16 mouse cellular contexts compared by ENCODE assay signal in the genomic region with DNA sequence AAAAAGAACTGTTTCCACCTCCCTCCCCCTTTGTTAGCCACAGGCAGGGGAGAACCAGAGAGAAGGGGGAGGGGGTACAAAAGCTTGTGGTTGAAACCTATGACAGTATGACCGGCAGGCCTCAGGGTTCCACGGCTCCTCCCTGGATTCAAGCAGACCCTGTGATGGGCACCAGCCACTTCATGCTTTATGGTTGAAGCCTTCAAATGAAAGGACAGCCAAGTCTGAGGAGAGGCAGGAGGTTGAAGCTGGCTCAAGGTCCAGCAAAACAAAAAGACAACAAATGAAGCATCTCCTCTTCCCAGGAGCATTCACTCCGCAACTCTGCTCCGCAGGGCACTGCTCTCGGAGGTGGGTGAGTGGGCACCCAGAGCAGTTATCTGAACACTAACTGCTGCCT. TPM values are rescaled to one million over a fixed set of nuclear protein-coding genes. Genes with fewer than 3 reads are reported as not detected.
A peak's percentile ranks its signal among the peaks of the same experiment; 100 is the strongest.
DNase-seq lines count a peak whose midpoint lies in the region; ATAC-seq and TF ChIP-seq lines count a peak whose summit lies in the region.
"Had no signal": no experiment of that assay in that cellular context is flagged by ENCODE, and none has a peak within 500 bp of the region (broad histone marks: within the 10 kb centered on the region; RNA-seq: fewer than 3 reads in every experiment).

No protein-coding gene starts in this region.

- H3K4me1 ChIP-seq in heart, adult 2 months (ENCODE audit: control insufficient read depth, insufficient read depth, low read length) = peaks cover 3% of the 10 kb centered on the region
- peaks cover 13% of the 10 kb centered on the region for H3K4me1 ChIP-seq in kidney, embryonic 15.5 days
- 0 out of 2 replicates have a peak, but pooled peaks cover 2% of the 10 kb centered on the region for H3K4me1 ChIP-seq in kidney, embryonic 14.5 days (ENCODE audit: control insufficient read depth, insufficient read depth, low read length)
- H3K4me1 ChIP-seq in CH12.LX (ENCODE audit: control insufficient read depth in 1 of 2, insufficient read depth in 2 of 2) (peaks cover 6 to 16% of the 10 kb centered on the region in 2 experiments), ES-E14 (ENCODE audit: control insufficient read depth in 2 of 2, insufficient read depth in 2 of 2, low read length in 2 of 2, poor library complexity in 1 of 2) (peaks cover 10 to 37% of the 10 kb centered on the region in 2 experiments)
- H3K4me1 ChIP-seq: liver, embryonic 15.5 days had no signal

- intact Hi-C loops in heart, adult 2 months (cut with DNase I) = no loop called here
- intact Hi-C loops in heart, postnatal 25 days (cut with DNase I) = no loop called here

- 72% methylated on average over 5 of the region's 5 CpGs for WGBS in heart, adult 2 months
- 73% methylated on average over 5 of the region's 5 CpGs for WGBS in kidney, embryonic 15.5 days
- WGBS in kidney, embryonic 14.5 days = 77% methylated on average over 5 of the region's 5 CpGs

- peaks cover 9% of the 10 kb centered on the region for H3K36me3 ChIP-seq in heart, adult 2 months (ENCODE audit: control insufficient read depth, insufficient read depth, low read length)
- H3K36me3 ChIP-seq in kidney, embryonic 15.5 days = peaks cover 84% of the 10 kb centered on the region
- peaks cover 53% of the 10 kb centered on the region for H3K36me3 ChIP-seq in kidney, embryonic 14.5 days (ENCODE audit: control insufficient read depth, insufficient read depth, low read length)
- H3K36me3 ChIP-seq in CH12.LX (replicated peaks in 1 of 2; ENCODE audit: control insufficient read depth in 1 of 2, insufficient read depth in 1 of 2, low read length in 1 of 2) (peaks cover 30 to 68% of the 10 kb centered on the region in 2 experiments), ES-E14 (ENCODE audit: control insufficient read depth, insufficient read depth, low read length, poor library complexity, severe bottlenecking) (peaks cover 27% of the 10 kb centered on the region)

- no peak for DNase-seq in heart, adult 2 months
- no peak for DNase-seq in heart, postnatal 25 days (ENCODE audit: low spot score)
- DNase-seq in CH12.LX (ENCODE audit: extremely low read depth) (peak; percentile 47), ES-E14 (ENCODE audit: low read depth, low spot score) (no peak)
- no peak for DNase-seq in urinary bladder, adult 2 months (ENCODE audit: low spot score)
- DNase-seq: right cerebral cortex, postnatal 14 days had no signal

- no peak for TF ChIP-seq EP300 in heart, adult 2 months (IDR thresholded peaks at IDR 0.05; ENCODE audit: insufficient read depth, low read depth, low read length)
- no peak for TF ChIP-seq EP300 in CH12.LX (IDR thresholded peaks at IDR 0.05; ENCODE audit: low read length)

- TF ChIP-seq RAD21 in CH12.LX (IDR thresholded peaks at IDR 0.05; ENCODE audit: low read depth, low read length) = no peak

- no peaks in the 10 kb centered on the region for H3K9me3 ChIP-seq in kidney, embryonic 15.5 days (replicated peaks)
- H3K9me3 ChIP-seq in kidney, embryonic 14.5 days (ENCODE audit: control insufficient read depth, low read length) = no peaks in the 10 kb centered on the region
- no peaks in the 10 kb centered on the region for H3K9me3 ChIP-seq in CH12.LX (replicated peaks; ENCODE audit: low read length)
- no peaks in the 10 kb centered on the region for H3K9me3 ChIP-seq in ES-E14 (ENCODE audit: control insufficient read depth, insufficient read depth, low read depth, low read length)
- H3K9me3 ChIP-seq: embryonic facial prominence, embryonic 10.5 days; liver, embryonic 15.5 days had no signal

- no peaks in the 10 kb centered on the region for H3K79me2 ChIP-seq in heart, adult 2 months (replicated peaks; ENCODE audit: control insufficient read depth, insufficient read depth, low read length)
- no peaks in the 10 kb centered on the region for H3K79me2 ChIP-seq in CH12.LX (replicated peaks; ENCODE audit: control insufficient read depth, extremely low read depth, insufficient read depth, poor library complexity, severe bottlenecking)

- ATAC-seq in kidney, embryonic 15.5 days (replicated peaks; ENCODE audit: low FRiP score) = no peak
- ATAC-seq in kidney, embryonic 14.5 days (ENCODE audit: low FRiP score, low TSS enrichment) = no peak

- no peak overlapping the region for H3K4me3 ChIP-seq in heart, adult 2 months
- H3K4me3 ChIP-seq in kidney, embryonic 15.5 days (replicated peaks) = no peak overlapping the region
- H3K4me3 ChIP-seq in kidney, embryonic 14.5 days (ENCODE audit: low read length) = no peak overlapping the region
- H3K4me3 ChIP-seq in CH12.LX (replicated peaks in 1 of 3; ENCODE audit: low read depth in 2 of 3, low read length in 2 of 3, poor library complexity in 1 of 3) (no peak overlapping the region), ES-E14 (ENCODE audit: insufficient read depth in 1 of 2, low read depth in 1 of 2, low read length in 2 of 2, poor library complexity in 1 of 2, severe bottlenecking in 1 of 2) (no peak overlapping the region)
- H3K4me3 ChIP-seq: embryonic facial prominence, embryonic 10.5 days; liver, embryonic 15.5 days; myocyte had no signal

- in situ Hi-C loops in CH12.LX (cut with MboI; ENCODE audit: low pct_ligation_motif_present, low pct_unique_long_range_greater_than_20kb, low sequenced_read_pairs) (no loop called here), ES-E14 (cut with MboI; ENCODE audit: low sequenced_read_pairs in 2 of 2, unreplicated experiment in 2 of 2) (no loop called here)

- dilution Hi-C loops in CH12.LX (cut with MboI; ENCODE audit: extremely low pct_ligation_motif_present, extremely low pct_unique_long_range_greater_than_20kb, low sequenced_read_pairs) = no loop called here

- no peak overlapping the region for H3K9ac ChIP-seq in heart, adult 2 months (ENCODE audit: low read depth, low read length)
- no peak overlapping the region for H3K9ac ChIP-seq in kidney, embryonic 15.5 days
- no peak overlapping the region for H3K9ac ChIP-seq in kidney, embryonic 14.5 days (ENCODE audit: low read depth, low read length)
- no peak overlapping the region for H3K9ac ChIP-seq in CH12.LX (ENCODE audit: insufficient read depth, low read depth)
- no peak overlapping the region for H3K9ac ChIP-seq in ES-E14 (ENCODE audit: insufficient read depth, low read depth, low read length, poor library complexity, severe bottlenecking)
- H3K9ac ChIP-seq: liver, embryonic 15.5 days had no signal

- no peak for TF ChIP-seq CTCF in heart, adult 2 months (IDR thresholded peaks at IDR 0.05)
- no peak for TF ChIP-seq CTCF in CH12.LX (conservative IDR thresholded peaks at IDR 0.05 in 1 of 2, IDR thresholded peaks at IDR 0.05 in 1 of 2; ENCODE audit: low read depth in 2 of 2, low read length in 2 of 2)

- no peak for TF ChIP-seq POLR2A in heart, adult 2 months (IDR thresholded peaks at IDR 0.05; ENCODE audit: insufficient read depth, low read depth, low read length)
- TF ChIP-seq POLR2A in CH12.LX (IDR thresholded peaks at IDR 0.05; ENCODE audit: low read depth, low read length) = no peak

- H3K27me3 ChIP-seq in heart, adult 2 months (ENCODE audit: control insufficient read depth, insufficient read depth, low read length) = no peaks in the 10 kb centered on the region
- no peaks in the 10 kb centered on the region for H3K27me3 ChIP-seq in kidney, embryonic 15.5 days
- H3K27me3 ChIP-seq in kidney, embryonic 14.5 days (ENCODE audit: control insufficient read depth, insufficient read depth, low read length) = no peaks in the 10 kb centered on the region
- H3K27me3 ChIP-seq in CH12.LX (replicated peaks) = no peaks in the 10 kb centered on the region
- H3K27me3 ChIP-seq: liver, embryonic 15.5 days had no signal

- H3K27ac ChIP-seq in heart, adult 2 months = peak overlapping the region; percentile 26; the same call in 1 of the 2 replicates
- 0 out of 2 replicates have a peak overlapping the region, but pooled peaks have one; percentile 58 for H3K27ac ChIP-seq in kidney, embryonic 15.5 days
- H3K27ac ChIP-seq in kidney, embryonic 14.5 days (ENCODE audit: low read depth, low read length) = no peak overlapping the region
- no peak overlapping the region for H3K27ac ChIP-seq in CH12.LX (ENCODE audit: insufficient read depth, low read depth)
- H3K27ac ChIP-seq in ES-E14 (ENCODE audit: insufficient read depth, low read depth, low read length, poor library complexity, severe bottlenecking) = peak overlapping the region; percentile 44; the same call in 1 of the 2 replicates
- H3K27ac ChIP-seq: embryonic facial prominence, embryonic 10.5 days; liver, embryonic 15.5 days; macrophage had no signal

- H3K4me2 ChIP-seq in kidney, embryonic 15.5 days = no peak overlapping the region
- H3K4me2 ChIP-seq in kidney, embryonic 14.5 days (replicated peaks; ENCODE audit: low read depth, low read length) = no peak overlapping the region
- no peak overlapping the region for H3K4me2 ChIP-seq in CH12.LX (ENCODE audit: insufficient read depth, low read depth, poor library complexity, severe bottlenecking)
- H3K4me2 ChIP-seq: liver, embryonic 15.5 days had no signal

RNA-seq across cellular contexts. Expression of gene Mcam, which starts 9.2 kb away (rescaled TPM):
- total RNA-seq in heart, adult 2 months (2021) = 10 to 100 TPM; 31.6 to 32.5 TPM
- polyA plus RNA-seq in heart, adult 2 months (2012; rRNA removed) = 49.8 and 70.9 TPM in 2 replicates
- total RNA-seq in heart, postnatal 25 days (2021) = 10 to 100 TPM; 38.9 to 40.4 TPM
- 44.2 and 47.0 TPM in 2 replicates for polyA plus RNA-seq in kidney, embryonic 15.5 days (2015; fragmentation: Nextera tagmentation; extraction: Ambion mirVana)
- 26.3 and 39.7 TPM in 2 replicates for polyA plus RNA-seq in kidney, embryonic 14.5 days (2014; fragmentation: Nextera tagmentation; extraction: Ambion mirVana)
- total RNA-seq in CH12.LX (2012; rRNA removed) = 0.98 and 1.1 TPM in 2 replicates
- total RNA-seq in CH12.LX (2014; rRNA removed) = 0.56 and 0.73 TPM in 2 replicates
- polyA plus RNA-seq in CH12.LX (2012; ENCODE audit: insufficient read length, low read depth) = 0.40 and 0.57 TPM in 2 replicates
- total RNA-seq in ES-E14 (2012; rRNA removed) = 53.1 and 108 TPM in 2 replicates
- polyA plus RNA-seq in urinary bladder, adult 2 months (2012; rRNA removed) = 182 and 219 TPM in 2 replicates
- polyA plus RNA-seq: macrophage had no signal

RNA-seq across cellular contexts. Expression of gene Rnf26, which starts 30.1 kb away (rescaled TPM):
- 1 to 10 TPM; 6.5 to 6.7 TPM for total RNA-seq in heart, adult 2 months (2021)
- polyA plus RNA-seq in heart, adult 2 months (2012; rRNA removed) = 7.3 and 10.4 TPM in 2 replicates
- total RNA-seq in heart, postnatal 25 days (2021) = 1 to 10 TPM; 7.7 to 8.1 TPM
- 70.9 and 78.3 TPM in 2 replicates for polyA plus RNA-seq in kidney, embryonic 15.5 days (2015; fragmentation: Nextera tagmentation; extraction: Ambion mirVana)
- polyA plus RNA-seq in kidney, embryonic 14.5 days (2014; fragmentation: Nextera tagmentation; extraction: Ambion mirVana) = 51.1 and 78.4 TPM in 2 replicates
- total RNA-seq in CH12.LX (2012; rRNA removed) (15.3 and 15.4 TPM in 2 replicates), CH12.LX (2014; rRNA removed) (9.2 and 11.7 TPM in 2 replicates), ES-E14 (2012; rRNA removed) (19.9 and 23.1 TPM in 2 replicates)
- polyA plus RNA-seq in CH12.LX (2012; ENCODE audit: insufficient read length, low read depth) = 31.5 and 40.0 TPM in 2 replicates
- polyA plus RNA-seq in urinary bladder, adult 2 months (2012; rRNA removed) = 14.5 and 20.5 TPM in 2 replicates

RNA-seq across cellular contexts. Expression of gene Gm49380, which starts 30.1 kb away (rescaled TPM):
- total RNA-seq in heart, adult 2 months (2021) = under 1 TPM; 0.21 to 0.23 TPM
- not detected in 2 replicates for polyA plus RNA-seq in heart, adult 2 months (2012; rRNA removed)
- total RNA-seq in heart, postnatal 25 days (2021) = under 1 TPM in 1 of 2 experiments, not detected in 1; 0.11 TPM
- polyA plus RNA-seq in kidney, embryonic 15.5 days (2015; fragmentation: Nextera tagmentation; extraction: Ambion mirVana) = 0.17 and 0.21 TPM in 2 replicates
- 0.09 and 0.14 TPM in 2 replicates for polyA plus RNA-seq in kidney, embryonic 14.5 days (2014; fragmentation: Nextera tagmentation; extraction: Ambion mirVana)
- total RNA-seq in CH12.LX (2012; rRNA removed) (not detected in 2 replicates), CH12.LX (2014; rRNA removed) (not detected in 2 replicates), ES-E14 (2012; rRNA removed) (0.18 and 0.26 TPM in 2 replicates)
- polyA plus RNA-seq in CH12.LX (2012; ENCODE audit: insufficient read length, low read depth) = not detected in 2 replicates
- polyA plus RNA-seq in urinary bladder, adult 2 months (2012; rRNA removed) = 0.27 and 0.36 TPM in 2 replicates
- total RNA-seq: granulocyte monocyte progenitor cell, adult 5-6 weeks had no signal
- polyA plus RNA-seq: large intestine, adult 2 months; limb, embryonic 11.5 days; liver, embryonic 15.5 days had no signal

RNA-seq across cellular contexts. Expression of gene C1qtnf5, which starts 36.4 kb away (rescaled TPM):
- 1 to 10 TPM; 4.8 to 7.6 TPM for total RNA-seq in heart, adult 2 months (2021)
- 9.4 and 13.8 TPM in 2 replicates for polyA plus RNA-seq in heart, adult 2 months (2012; rRNA removed)
- 10 to 100 TPM in 1 of 2 experiments, 1 to 10 TPM in 1; 9.7 to 10.9 TPM for total RNA-seq in heart, postnatal 25 days (2021)
- polyA plus RNA-seq in kidney, embryonic 15.5 days (2015; fragmentation: Nextera tagmentation; extraction: Ambion mirVana) = 4.5 and 5.2 TPM in 2 replicates
- 4.6 and 5.4 TPM in 2 replicates for polyA plus RNA-seq in kidney, embryonic 14.5 days (2014; fragmentation: Nextera tagmentation; extraction: Ambion mirVana)
- total RNA-seq in CH12.LX (2012; rRNA removed) = not detected in 2 replicates
- not detected in 2 replicates for total RNA-seq in CH12.LX (2014; rRNA removed)
- not detected in 2 replicates for polyA plus RNA-seq in CH12.LX (2012; ENCODE audit: insufficient read length, low read depth)
- total RNA-seq in ES-E14 (2012; rRNA removed) = 0.79 and 1.6 TPM in 2 replicates
- polyA plus RNA-seq in urinary bladder, adult 2 months (2012; rRNA removed) = 27.2 and 31.4 TPM in 2 replicates
- total RNA-seq: granulocyte monocyte progenitor cell, adult 5-6 weeks had no signal
- polyA plus RNA-seq: macrophage had no signal

RNA-seq across cellular contexts. Expression of gene Mfrp, which starts 41.9 kb away (rescaled TPM):
- total RNA-seq in heart, adult 2 months (2021) = under 1 TPM in 1 of 2 experiments, not detected in 1; 0.05 TPM
- polyA plus RNA-seq in heart, adult 2 months (2012; rRNA removed) = 0.04 and 0.12 TPM in 2 replicates
- total RNA-seq in heart, postnatal 25 days (2021) = not detected
- 0.13 TPM in 1 of 2 replicates, not detected in the other for polyA plus RNA-seq in kidney, embryonic 15.5 days (2015; fragmentation: Nextera tagmentation; extraction: Ambion mirVana)
- polyA plus RNA-seq in kidney, embryonic 14.5 days (2014; fragmentation: Nextera tagmentation; extraction: Ambion mirVana) = 0.14 TPM in 1 of 2 replicates, not detected in the other
- total RNA-seq in CH12.LX (2012; rRNA removed) (0.04 TPM in 1 of 2 replicates, not detected in the other), CH12.LX (2014; rRNA removed) (not detected in 2 replicates), ES-E14 (2012; rRNA removed) (0.09 and 0.11 TPM in 2 replicates)
- not detected in 2 replicates for polyA plus RNA-seq in CH12.LX (2012; ENCODE audit: insufficient read length, low read depth)
- 0.13 and 0.21 TPM in 2 replicates for polyA plus RNA-seq in urinary bladder, adult 2 months (2012; rRNA removed)
- polyA plus RNA-seq: large intestine, adult 2 months; liver, embryonic 15.5 days; macrophage; thymus, postnatal 0 days had no signal

Comparison
In these comparisons a context has a peak if more than half of its experiments do, and no peak if none do; other contexts are left out.
1. H3K27ac ChIP-seq: peak in heart, adult 2 months (single experiment), kidney, embryonic 15.5 days (single experiment) and ES-E14 (single experiment); none in kidney, embryonic 14.5 days (single experiment) and CH12.LX (single experiment).
2. RNA of gene Mcam, which starts 9.2 kb away (polyA plus RNA-seq): 182 to 219 TPM in urinary bladder, adult 2 months, 49.8 to 70.9 TPM in heart, adult 2 months, 44.2 to 47.0 TPM in kidney, embryonic 15.5 days and 26.3 to 39.7 TPM in kidney, embryonic 14.5 days; 0.40 to 0.57 TPM in CH12.LX; every median in the first group is over 10 times any median in the second.